Mouse (Mus musculus) adrenal gland, postnatal 10 days (tissue): ENCODE data around the gene Mdm4. TPM values are rescaled to one million over a fixed set of nuclear protein-coding genes. Genes with fewer than 3 reads are reported as not detected.

Experiments
- DNase-seq: peaks from one replicate; pipeline ENCODE4 v3.0.0; 2021; ENCODE audit warnings: mixed read lengths
- long read RNA-seq, 2 experiments: library from polyadenylated mRNA; stranded (forward); transcript quantifications; one replicate each; pipeline ENCODE4 v2.0.0; 2021
- total RNA-seq, 2 experiments: library from RNA; stranded (reverse); gene quantifications; 2 replicates each; pipeline ENCODE4 v1.2.3; 2021

Gene Mdm4
- 100 to 1,000 TPM in 1 of 2 experiments, 10 to 100 TPM in 1; 58.5 to 101 TPM for total RNA-seq
- long read RNA-seq, experiment 1, full-length matches to known transcripts, result 6 of 12 reads
- long read RNA-seq, experiment 1, partial matches to known transcripts, result 0 of 12 reads
- long read RNA-seq, experiment 1, other reads (novel, unspliced or antisense), result 6 of 12 reads
- long read RNA-seq, experiment 2, full-length matches to known transcripts, result 2 of 5 reads
- long read RNA-seq, experiment 2, partial matches to known transcripts, result 0 of 5 reads
- long read RNA-seq, experiment 2, other reads (novel, unspliced or antisense), result 3 of 5 reads

- DNase-seq, result no peak
These were observed at the start of gene Mdm4 for GRCm38 (mm10) chr1:133030461-133030860. Mdm4 (minus strand) TSS chr1:133030561.

- no peak for DNase-seq
These were observed 49.8 kb upstream of the Mdm4 start for GRCm38 (mm10) chr1:133080079-133080561.

DNA sequence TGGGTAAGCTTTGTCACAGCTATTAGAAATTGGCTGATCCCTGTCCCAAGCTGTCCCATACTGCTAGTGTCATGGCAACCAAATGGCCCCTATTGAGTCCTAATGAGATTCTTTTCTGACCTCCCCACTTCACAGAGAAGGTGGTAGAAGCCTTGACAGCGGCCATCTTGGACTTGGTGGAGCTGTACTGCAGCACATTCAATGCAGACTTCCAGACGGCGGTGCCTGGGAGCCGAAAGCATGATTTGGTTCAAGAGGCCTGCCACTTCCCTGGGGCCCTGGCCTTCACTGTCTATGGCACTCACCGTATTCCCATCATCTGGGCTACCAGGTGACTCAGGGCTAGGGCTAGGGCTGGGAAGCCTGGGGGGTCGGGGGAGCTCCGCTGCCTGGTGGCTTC, 49.1 kb upstream of the Mdm4 start:
- DNase-seq, result no peak

GRCm38 (mm10) chr1:133078338-133078727, 48.0 kb upstream of the Mdm4 start:
- DNase-seq, result no peak

DNA sequence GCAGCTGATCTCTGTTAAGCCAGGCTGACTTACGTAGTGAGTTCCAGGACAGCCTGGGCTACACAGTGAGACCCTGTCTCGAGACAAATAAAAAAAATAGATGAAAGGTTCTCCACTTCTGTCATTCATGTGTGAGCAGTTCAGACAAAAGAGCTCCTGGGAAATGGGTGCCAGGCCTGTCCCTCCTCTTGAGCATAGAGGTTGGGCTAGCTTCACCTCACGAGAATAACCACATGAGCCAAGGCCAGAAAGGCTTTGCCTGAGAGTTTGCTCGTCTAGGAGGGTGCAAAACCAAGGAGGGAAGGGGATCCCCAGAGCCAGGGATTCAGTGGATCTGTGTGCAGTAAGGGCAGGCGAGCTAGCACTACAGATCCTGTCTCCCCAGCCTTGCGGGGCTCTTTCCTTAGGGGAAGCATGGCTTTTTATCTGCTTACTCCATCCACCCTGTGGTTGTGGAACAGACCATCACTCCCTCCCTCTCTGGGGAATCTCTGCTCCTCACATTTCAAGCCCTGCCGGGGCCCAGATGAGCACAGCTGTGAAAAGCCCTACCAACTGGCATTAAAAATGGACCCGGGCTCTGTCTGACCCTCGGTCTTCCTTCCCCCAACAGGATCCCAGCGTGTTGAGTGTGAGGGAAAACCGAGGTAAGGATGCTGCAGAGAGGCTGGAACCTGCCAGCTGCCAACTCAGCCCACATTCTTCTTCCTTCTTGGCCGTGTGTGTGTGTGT, 47.4 kb upstream of the Mdm4 start:
- no peak for DNase-seq

- DNase-seq, result no peak
These were observed 46.5 kb upstream of the Mdm4 start for GRCm38 (mm10) chr1:133076681-133077514.

DNA sequence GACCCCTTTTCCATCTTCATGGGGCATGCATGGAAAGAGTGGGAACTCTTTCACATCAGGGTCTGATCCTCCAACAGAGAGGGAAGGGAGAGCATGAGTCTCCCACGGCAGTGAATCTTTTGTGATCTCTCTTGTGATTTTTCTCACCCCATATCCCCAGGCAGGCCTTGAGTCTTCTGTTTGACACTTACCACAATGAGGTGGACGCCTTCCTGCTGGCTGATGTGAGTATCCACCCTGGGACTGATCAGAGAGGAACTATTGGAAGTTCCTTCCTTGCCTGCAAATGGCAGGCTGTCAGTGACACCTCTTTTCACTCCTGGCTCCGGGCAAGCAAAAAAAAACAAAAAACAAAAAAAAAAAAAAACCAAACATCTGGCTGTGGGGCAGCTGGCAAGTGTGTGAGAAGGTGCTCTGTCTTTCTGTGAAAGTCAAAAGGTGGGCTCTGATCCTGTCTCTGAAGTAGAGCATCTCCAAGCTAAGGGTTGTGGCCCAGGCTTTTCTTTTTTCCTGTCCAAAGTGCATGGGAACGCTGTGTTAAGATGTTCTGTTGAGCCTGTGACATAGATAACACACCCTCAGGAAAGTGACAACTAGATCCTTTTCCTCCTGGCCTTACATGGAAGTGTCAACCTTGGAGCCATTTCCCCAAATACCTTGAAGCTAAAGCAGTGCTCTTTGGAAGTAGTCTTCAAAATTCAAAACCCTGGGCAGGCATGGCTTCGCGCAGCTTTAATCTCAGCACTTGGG, 45.5 kb upstream of the Mdm4 start:
- DNase-seq, result no peak

GRCm38 (mm10) chr1:133074541-133074940, 44.2 kb upstream of the Mdm4 start:
- no peak for DNase-seq

- no peak for DNase-seq
These were observed 43.0 kb upstream of the Mdm4 start for GRCm38 (mm10) chr1:133073327-133073856.

DNA sequence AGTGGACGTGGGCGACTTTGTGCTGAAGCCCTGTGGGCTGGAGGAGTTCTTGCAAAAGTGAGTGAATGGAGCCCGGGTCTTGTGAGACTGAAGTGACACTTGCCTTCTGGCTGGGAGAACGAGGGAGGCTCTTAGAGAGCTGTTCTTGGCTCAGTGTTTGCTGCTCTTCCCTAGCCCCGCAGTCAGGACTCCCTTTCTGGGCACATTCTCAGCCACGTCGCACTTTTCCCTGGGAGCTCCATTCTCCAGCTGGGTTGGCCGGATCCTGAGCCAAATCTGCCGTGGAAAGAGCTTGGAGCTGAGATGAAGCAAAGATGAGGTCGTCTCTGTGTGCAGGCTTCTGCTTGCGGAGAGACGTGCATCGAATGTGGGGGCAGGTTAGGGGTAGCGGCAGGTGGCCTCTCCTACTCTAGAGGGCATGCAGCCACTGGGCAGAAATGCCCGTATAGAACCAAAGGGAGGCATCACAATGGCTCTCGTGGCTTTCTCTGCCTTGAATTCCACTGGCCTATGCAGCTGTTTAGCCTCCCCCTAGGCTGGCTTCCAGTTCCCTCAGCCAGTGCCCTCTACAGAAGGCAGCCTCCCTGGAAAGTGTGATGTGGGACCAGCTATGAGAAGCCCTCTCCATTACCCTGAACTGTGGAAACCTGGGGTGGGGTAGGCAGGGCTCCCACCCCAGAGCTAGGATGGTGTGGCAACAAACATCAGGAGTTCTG, 41.5 kb upstream of the Mdm4 start:
- DNase-seq, result no peak

DNA sequence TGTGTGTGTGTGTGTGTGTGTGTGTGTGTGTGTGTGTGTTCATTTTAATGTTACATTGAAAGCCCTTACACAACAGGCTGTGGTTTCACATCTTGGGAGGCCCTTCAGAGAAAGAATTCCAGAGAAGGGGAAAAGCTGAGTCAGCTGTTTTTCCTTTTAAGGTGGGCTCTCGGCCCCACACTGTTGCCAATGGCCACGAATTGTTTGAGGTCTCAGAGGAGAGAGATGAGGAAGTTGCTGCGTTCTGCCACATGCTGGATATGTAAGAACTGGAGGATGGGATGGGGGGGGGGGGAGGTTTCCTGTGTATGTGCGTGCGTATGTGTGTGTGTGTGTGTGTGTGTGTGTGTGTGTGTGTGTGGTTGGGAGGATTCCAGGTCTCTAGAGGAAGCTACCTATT, 39.8 kb upstream of the Mdm4 start:
- no peak for DNase-seq

DNA sequence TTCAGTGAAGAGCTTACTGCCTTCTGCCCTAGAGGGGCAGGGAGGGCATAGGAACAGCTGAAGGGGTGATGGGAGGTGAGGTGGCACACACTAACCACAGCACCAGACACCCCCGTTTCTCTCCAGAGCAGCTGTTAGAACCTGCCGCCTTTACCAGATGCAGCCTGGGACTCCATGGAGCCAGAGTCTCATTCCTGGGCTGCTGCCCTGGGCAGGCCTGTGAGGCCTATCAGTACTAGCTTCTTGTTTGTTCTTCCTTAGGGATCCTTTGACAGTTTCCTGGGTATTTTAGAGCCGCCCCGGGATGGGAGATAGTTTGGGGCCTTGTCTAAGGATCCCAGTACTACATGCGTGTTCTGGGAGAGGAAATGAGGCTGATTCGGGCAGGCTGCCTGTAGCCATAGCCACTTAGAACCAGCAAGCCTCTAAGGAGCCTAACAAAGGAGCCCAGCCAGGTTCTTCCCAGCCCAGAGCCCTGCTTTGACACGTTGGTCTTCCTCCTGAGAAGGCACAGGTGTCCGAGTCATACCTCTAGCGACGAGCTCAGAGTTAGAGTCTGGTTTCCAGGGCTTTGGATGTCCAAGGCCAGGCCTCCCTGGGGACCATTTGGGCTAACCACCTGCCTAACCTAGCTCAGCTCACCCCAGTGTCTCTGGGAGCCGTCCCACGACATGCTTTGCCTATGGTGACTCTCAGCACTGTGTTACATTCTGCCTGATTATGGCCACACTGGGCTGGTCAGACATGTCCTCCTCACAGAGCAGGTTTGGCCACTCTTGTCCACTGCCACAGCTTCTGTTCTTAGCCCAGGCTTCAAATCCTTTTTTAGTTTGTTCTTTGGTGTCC, 39.1 kb upstream of the Mdm4 start:
- no peak for DNase-seq

DNA sequence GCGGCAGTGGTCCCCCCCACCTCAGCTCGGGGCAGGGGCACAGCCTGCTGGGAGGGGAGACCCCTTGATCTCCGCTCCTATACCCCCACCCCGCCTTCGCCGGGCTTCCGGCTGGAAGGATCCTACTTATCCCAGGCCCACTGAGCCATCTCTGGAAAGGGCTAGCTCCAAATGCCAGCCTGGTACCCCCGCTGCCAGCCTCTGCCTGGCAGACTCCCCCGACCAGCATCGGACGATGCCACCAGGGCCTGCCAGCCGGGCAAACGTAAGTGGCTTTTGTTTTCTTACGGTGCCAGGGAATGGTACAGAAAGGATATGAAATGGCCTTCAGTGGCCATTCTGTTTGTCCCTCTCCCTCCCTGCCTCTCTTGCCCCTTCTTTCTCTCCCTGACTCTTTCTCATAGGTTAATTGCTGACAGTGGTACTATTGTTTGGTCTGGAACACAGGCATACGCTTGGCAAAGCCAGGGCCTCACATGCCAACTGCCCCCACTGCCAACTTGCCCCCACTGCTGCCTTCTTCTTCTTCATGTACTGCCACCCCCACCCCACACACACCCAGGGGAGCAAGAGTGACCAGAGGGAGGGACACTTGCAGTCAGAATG, 38.4 kb upstream of the Mdm4 start:
- DNase-seq, result no peak

- peak; percentile 39 for DNase-seq
These were observed 37.9 kb upstream of the Mdm4 start for GRCm38 (mm10) chr1:133068268-133068667.

GRCm38 (mm10) chr1:133063164-133063563, 32.8 kb upstream of the Mdm4 start:
- no peak for DNase-seq

- DNase-seq, result no peak
These were observed 30.3 kb upstream of the Mdm4 start for GRCm38 (mm10) chr1:133060681-133061080.

DNA sequence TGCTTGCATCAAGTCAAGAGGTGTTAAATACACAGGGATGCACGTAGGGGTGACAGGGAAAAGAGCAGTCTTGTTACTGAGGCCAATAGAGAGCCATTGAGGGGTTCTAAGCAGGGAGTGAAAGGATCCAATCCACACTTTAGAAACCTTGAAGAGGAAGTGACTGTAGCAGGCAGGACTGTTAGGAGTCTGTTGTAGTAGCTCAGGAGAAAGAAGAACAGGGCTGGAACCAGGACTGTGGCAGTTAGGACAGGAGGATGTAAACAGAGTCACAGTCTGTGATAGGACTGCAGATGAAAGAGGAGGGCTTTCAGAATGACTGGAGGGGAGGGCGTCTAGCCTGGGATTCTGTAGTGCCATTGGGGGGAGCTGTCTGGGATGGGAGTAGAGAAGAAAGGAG, 29.2 kb upstream of the Mdm4 start:
- no peak for DNase-seq

DNA sequence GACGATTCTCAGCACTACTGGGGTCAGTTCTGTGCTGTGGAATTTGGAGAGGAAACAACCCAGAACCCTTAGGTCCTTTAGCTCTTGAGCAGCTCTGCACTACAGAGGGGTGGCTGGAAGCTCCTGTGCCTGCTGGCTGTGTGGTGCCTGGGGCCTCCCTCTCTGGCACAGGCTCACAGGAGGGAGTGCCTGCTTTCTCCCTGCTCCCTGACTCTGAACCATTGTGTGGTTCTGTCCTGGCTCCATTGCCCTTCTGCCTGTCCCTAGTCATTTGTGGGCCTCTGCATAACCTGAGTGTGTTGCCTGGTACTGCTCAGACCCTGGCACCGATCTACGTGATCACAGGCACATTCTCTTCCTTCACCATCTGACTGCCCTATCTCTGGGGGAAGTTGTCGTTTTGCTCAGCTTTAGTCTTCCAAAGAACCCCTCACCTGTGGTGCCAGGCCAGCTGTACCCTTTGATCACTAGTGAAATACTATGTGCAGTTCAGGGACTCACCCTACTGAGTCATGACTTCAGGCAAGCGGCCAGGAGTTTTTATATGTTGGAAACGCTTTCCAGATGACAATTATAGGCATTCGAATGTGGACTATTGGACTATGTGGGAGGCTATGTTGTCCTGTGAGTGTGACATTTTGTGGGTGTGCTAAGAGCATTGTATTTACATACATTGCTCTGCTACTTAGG, 27.1 kb upstream of the Mdm4 start:
- peak; percentile 79 for DNase-seq

- no peak for DNase-seq
These were observed 24.0 kb upstream of the Mdm4 start for GRCm38 (mm10) chr1:133054326-133054725.
